Mouse (Mus musculus) brain, adult 10 weeks (tissue): ENCODE data around the gene Zfp799. TPM values are rescaled to one million over a fixed set of nuclear protein-coding genes. Genes with fewer than 3 reads are reported as not detected.

Experiments used
- polyA plus RNA-seq: library from polyadenylated mRNA; stranded (reverse); fragments of 350-450 nt; fragmentation: Illumina TruSeq; extraction: RNeasy Lipid Tissue Mini Kit (QIAGEN cat#74804); gene quantifications from one replicate; pipeline ENCODE4 v1.2.3, GENCODE M21; 2015; ENCODE audit warnings: low read depth, low replicate concordance

Gene Zfp799
- 14.9 TPM for polyA plus RNA-seq

DNA sequence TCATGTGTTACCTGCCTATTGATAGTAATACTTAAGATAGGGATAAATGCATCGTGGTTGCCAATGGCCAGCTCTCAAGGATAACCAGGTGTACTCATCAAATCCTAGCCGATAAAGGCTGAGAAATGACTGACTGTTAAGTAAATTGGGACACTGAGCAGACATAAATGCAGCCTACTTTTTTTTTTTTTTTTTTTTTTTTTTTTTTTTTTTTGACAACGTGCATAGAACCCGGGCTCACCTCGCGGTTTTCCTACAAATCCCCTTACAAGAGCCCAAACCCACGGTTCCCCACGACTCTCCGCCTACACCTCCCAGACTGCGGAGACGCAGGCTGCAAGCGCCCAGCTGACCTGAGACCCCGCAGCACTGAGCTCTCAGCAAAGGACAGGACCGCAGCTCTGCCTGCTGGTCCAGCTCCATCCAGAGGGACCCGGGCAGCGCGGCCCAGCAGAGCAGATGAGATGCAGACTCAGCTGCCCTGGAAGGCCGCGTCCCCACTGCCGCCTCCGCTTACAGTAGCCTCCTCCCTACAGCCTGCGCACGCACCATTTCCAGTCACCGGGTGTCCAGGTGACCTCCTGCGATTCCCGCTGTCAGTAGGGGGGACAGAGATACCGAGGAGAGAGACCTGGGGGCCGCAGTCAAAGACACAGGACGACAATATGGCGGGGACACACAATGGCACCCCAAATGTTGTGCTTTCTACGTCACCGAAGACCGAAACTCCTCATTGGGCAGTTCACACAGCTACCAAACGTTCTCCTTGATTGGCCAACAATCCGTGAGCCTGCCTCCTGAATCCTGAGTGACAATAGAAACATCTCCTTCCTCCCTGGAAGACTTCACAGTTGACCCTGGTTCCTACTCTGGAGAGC is at the start of gene Zfp799:
Zfp799 (minus strand) TSS at position 722 of the 878 bp plus-strand sequence.

DNA sequence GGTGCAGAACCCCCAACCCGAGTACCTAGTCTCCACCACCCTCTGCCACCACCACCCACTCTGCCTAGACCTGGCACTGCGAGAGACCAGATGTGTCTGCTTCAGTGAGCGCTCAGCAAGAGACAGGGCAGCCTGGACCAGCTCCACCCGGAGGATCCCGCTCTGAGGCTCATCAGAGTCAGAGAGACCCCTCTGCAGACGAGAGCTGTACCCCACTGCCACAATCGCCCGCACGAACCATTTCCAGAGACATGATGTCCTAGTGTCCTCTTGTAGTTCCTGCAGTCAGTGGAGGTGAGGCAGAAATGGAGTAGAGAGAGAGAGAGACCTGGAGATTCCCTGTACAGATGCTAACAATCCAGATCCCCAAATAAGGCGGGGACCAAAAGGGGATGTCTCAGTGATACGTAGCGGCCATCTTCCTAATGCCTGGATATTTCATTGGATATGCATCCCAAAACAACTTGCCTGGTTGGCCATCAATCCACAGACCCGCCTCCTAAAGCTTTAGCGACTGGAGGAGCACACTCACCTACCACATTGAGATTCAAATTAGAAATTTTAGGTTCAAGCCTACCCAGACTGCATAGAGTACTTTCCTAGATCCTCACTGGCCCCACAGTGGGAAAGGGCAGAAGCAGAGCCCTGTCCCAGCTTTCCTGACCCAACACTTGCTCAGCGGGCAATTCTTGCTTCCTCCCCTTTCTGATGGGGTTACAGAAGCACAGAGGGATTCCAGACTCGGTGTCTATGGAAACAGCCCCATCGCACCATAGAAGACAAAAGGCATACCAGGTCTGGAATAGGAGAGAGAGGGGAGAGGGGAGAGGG is 20.3 kb downstream of the Zfp799 start, which contains the start of gene Zfp811:
Zfp811 (minus strand) TSS at position 388 of the 831 bp plus-strand sequence.

DNA sequence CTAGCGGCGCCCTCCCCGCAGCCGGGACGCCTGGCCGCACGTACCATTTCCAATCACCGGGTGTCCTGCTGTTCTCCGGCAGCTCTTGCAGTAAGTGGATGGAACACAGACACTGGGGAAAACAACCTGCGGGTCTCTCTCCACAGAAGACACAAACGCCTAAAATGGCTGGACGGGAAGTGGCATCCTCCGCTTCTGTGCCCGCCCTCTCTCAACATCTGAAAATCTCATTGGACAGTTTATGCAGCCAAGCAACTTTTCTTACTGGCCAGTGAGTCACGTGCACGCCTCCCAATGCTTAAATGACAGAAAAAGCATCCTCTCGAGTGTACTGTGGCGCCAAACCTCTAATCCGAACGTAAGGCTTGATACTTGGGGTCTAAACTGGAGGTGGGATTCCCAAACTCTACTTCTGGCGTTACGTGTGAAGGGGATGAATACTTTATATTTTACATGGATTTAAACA is 41.9 kb downstream of the Zfp799 start, which contains the start of gene Zfp871:
Zfp871 (minus strand) TSS at position 194 of the 466 bp plus-strand sequence.

Other genes with a start within 250 kb of the Zfp799 start
- gene Cyp4f37, start 209.0 kb downstream of the Zfp799 start, polyA plus RNA-seq, result not detected
- gene Cyp4f40, start 171.4 kb downstream of the Zfp799 start, polyA plus RNA-seq, result not detected
- 21.3 TPM for gene Cyp4f15, start 144.6 kb downstream of the Zfp799 start, polyA plus RNA-seq
- gene Zfp871, start 42.0 kb downstream of the Zfp799 start, polyA plus RNA-seq, result 27.6 TPM
- gene Zfp811, start 20.3 kb downstream of the Zfp799 start, polyA plus RNA-seq, result 8.4 TPM
- 6.4 TPM for gene Zfp870, start 61.4 kb upstream of the Zfp799 start, polyA plus RNA-seq
- 9.5 TPM for gene Cyp4f14, start 87.1 kb upstream of the Zfp799 start, polyA plus RNA-seq
- gene Cyp4f13, start 117.1 kb upstream of the Zfp799 start, polyA plus RNA-seq, result 16.6 TPM
- 5.9 TPM for gene Zfp472, start 135.6 kb upstream of the Zfp799 start, polyA plus RNA-seq
- gene Zfp952, start 162.9 kb upstream of the Zfp799 start, polyA plus RNA-seq, result 14.7 TPM
- gene Zfp763, start 203.1 kb upstream of the Zfp799 start, polyA plus RNA-seq, result 16.7 TPM
- not detected for gene 4921501E09Rik, start 237.8 kb upstream of the Zfp799 start, polyA plus RNA-seq